Mouse (Mus musculus) hindbrain, embryonic 16.5 days (tissue): ENCODE measurements around the gene Trpv4. TPM values are rescaled to one million over a fixed set of nuclear protein-coding genes. Genes with fewer than 3 reads are reported as not detected.

Source experiments
- ATAC-seq: fragments of 200-750 bp; cut with Nextera tagmentation; 2 replicates; pipeline ENCODE4 v1.8.0; 2017; ENCODE audit warnings: moderate TSS enrichment, moderate library complexity
- H3K27ac ChIP-seq: fragments of 300-500 bp; sonication (generic); 2 replicates; pipeline ENCODE4 v1.5.1; 2014; ENCODE audit warnings: low read depth, mild to moderate bottlenecking, control low read depth, low read length, moderate library complexity
- H3K27me3 ChIP-seq: fragments of 300-500 bp; sonication (generic); replicated peaks from 2 replicates; pipeline ENCODE4 v1.6.1; 2014; ENCODE audit warnings: low read length; ENCODE audit not compliant: control insufficient read depth, insufficient read depth
- H3K36me3 ChIP-seq: fragments of 300-500 bp; sonication (generic); 2 replicates; pipeline ENCODE4 v1.6.1; 2014; ENCODE audit warnings: mild to moderate bottlenecking, low read length, moderate library complexity, mixed read lengths; ENCODE audit not compliant: control insufficient read depth, insufficient read depth
- H3K4me1 ChIP-seq: fragments of 300-500 bp; sonication (generic); 2 replicates; pipeline ENCODE4 v1.6.1; 2014; ENCODE audit warnings: low read depth, low read length; ENCODE audit not compliant: control insufficient read depth, insufficient read depth
- H3K4me2 ChIP-seq: fragments of 300-500 bp; sonication (generic); 2 replicates; pipeline ENCODE4 v1.6.1; 2014; ENCODE audit warnings: mild to moderate bottlenecking, low read length, control low read depth, moderate library complexity
- H3K4me3 ChIP-seq: fragments of 300-500 bp; sonication (generic); 2 replicates; pipeline ENCODE4 v1.5.1; 2014; ENCODE audit warnings: mild to moderate bottlenecking, low read length, control low read depth, moderate library complexity
- H3K9ac ChIP-seq: fragments of 300-500 bp; sonication (generic); 2 replicates; pipeline ENCODE4 v1.6.1; 2014; ENCODE audit warnings: low read depth, mild to moderate bottlenecking, control low read depth, low read length, moderate library complexity
- H3K9me3 ChIP-seq: fragments of 300-500 bp; sonication (generic); 2 replicates; pipeline ENCODE4 v1.6.1; 2014; ENCODE audit warnings: mild to moderate bottlenecking, low read length, moderate library complexity; ENCODE audit not compliant: control insufficient read depth
- WGBS: fragments of 180-500 bp; shearing (Covaris S2); extraction: QIAGEN DNeasy Blood & Tissue Kit; methylation state at CpG from one replicate; pipeline ENCODE4 v1.1.7; 2014; 5-methylcytosine and 5-hydroxymethylcytosine counted together
- polyA plus RNA-seq: library from polyadenylated mRNA; unstranded; fragments of >200 nt; fragmentation: Nextera tagmentation; extraction: Ambion mirVana; gene quantifications from 2 replicates; pipeline ENCODE4 v1.2.1, GENCODE M21; 2015

Trpv4 gene
- polyA plus RNA-seq, 1 experiment from 2014 or later = 3.0 TPM

DNA sequence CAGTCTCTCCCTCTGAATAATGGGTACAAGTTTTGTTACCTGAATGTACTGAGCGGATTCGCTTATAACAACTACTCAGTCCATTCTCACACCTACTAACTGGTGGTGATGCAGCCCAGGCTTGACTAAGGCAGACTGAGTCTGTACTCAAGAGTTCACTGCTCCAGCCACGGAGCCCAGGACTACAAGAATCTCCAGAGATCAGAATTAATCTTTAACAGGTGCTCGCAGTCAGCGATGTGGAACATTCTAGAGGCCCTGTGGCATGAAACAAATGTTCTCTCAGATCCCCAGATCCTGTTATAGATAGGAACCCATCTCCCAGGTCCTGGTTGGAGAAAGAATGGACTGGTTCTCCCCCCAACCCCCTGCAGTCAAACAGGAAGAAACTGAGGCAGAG, 2.5 kb downstream of the Trpv4 start:
- Histone ChIP-seq H3K4me2 (no peak overlapping the region), H3K9me3 (no peaks in the 10 kb centered on the region), H3K27ac (no peak overlapping the region), H3K36me3 (no peaks in the 10 kb centered on the region), H3K4me3 (no peak overlapping the region), H3K9ac (no peak overlapping the region), H3K4me1 (peaks cover 16% of the 10 kb centered on the region), H3K27me3 (peaks cover 28% of the 10 kb centered on the region)
- WGBS = 89% methylated on average over 5 of the region's 5 CpGs
- no peak for ATAC-seq

- Histone ChIP-seq H3K9ac (no peak overlapping the region), H3K9me3 (no peaks in the 10 kb centered on the region), H3K4me3 (no peak overlapping the region), H3K36me3 (no peaks in the 10 kb centered on the region), H3K4me1 (peaks cover 16% of the 10 kb centered on the region), H3K27me3 (peaks cover 18% of the 10 kb centered on the region), H3K27ac (no peak overlapping the region), H3K4me2 (no peak overlapping the region)
- ATAC-seq = no peak
- 84% methylated on average over 13 of the region's 15 CpGs for WGBS
Observed at GRCm38 (mm10) chr5:114653656-114654437, 4.4 kb downstream of the Trpv4 start.

- H3K4me2 ChIP-seq = no peak overlapping the region
- H3K9me3 ChIP-seq = no peaks in the 10 kb centered on the region
- WGBS = 37% methylated on average over 3 of the region's 3 CpGs
- peaks cover 13% of the 10 kb centered on the region for H3K4me1 ChIP-seq
- no peak for ATAC-seq
- no peak overlapping the region for H3K4me3 ChIP-seq
- H3K27me3 ChIP-seq = peaks cover 3% of the 10 kb centered on the region
- H3K27ac ChIP-seq = no peak overlapping the region
- no peaks in the 10 kb centered on the region for H3K36me3 ChIP-seq
- no peak overlapping the region for H3K9ac ChIP-seq
Observed at GRCm38 (mm10) chr5:114651449-114651848, 6.8 kb downstream of the Trpv4 start.

- no peak overlapping the region for H3K4me3 ChIP-seq
- H3K27ac ChIP-seq = no peak overlapping the region
- WGBS = 41% methylated on average over 13 of the region's 14 CpGs
- no peak overlapping the region for H3K4me2 ChIP-seq
- no peak for ATAC-seq
- no peaks in the 10 kb centered on the region for H3K36me3 ChIP-seq
- H3K9ac ChIP-seq = peak overlapping the region; percentile 26; the same call in 1 of the 2 replicates
- peaks cover 13% of the 10 kb centered on the region for H3K4me1 ChIP-seq
- H3K27me3 ChIP-seq = no peaks in the 10 kb centered on the region; the same call in 1 of the 2 replicates
- no peaks in the 10 kb centered on the region for H3K9me3 ChIP-seq
Observed at GRCm38 (mm10) chr5:114651002-114651401, 7.2 kb downstream of the Trpv4 start.

- no peaks in the 10 kb centered on the region for H3K36me3 ChIP-seq
- no peak for ATAC-seq
- H3K27me3 ChIP-seq = no peaks in the 10 kb centered on the region
- WGBS = 64% methylated on average over 11 of the region's 11 CpGs
- H3K4me1 ChIP-seq = peaks cover 13% of the 10 kb centered on the region
- no peak overlapping the region for H3K27ac ChIP-seq
- no peak overlapping the region for H3K9ac ChIP-seq
- no peaks in the 10 kb centered on the region for H3K9me3 ChIP-seq
- no peak overlapping the region for H3K4me3 ChIP-seq
- no peak overlapping the region for H3K4me2 ChIP-seq
Observed at GRCm38 (mm10) chr5:114648728-114649311, 9.4 kb downstream of the Trpv4 start.

DNA sequence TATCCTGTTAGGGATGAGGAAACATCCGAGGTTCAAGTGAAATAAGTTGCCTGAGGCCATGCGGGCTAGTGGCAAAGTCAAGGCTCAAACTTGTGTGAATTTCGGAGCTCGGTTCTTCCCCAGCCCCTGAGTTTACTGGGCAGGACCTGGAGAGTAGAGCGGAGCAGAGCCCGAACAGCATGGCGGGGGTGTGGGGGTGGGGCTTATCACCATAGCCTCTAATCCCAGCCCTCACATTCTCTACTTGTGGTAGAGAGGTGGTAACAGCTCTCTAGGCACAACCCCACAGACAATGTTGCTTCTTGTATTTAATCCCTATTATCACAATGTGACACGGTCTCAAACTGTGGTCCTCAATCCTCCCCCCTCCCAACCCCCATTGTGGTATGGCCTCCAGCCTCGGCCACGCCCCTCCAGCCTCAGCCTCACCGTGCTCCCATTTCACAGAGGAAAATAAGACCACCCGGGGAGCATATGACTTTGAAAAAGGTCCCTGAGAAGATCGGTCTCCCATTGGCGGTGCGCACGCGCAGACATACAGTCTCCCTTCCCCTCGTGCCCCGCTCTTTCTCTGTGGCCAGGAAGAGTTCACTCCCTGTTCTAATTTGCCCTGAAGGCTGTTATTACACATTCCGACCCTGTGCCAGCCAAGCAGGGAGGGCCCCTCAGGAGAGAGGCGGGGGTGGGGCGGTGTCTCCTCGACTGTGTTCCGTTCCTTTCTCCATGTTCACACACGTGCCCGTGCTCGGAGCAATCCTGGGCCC, 10.8 kb downstream of the Trpv4 start:
- peak; percentile 64 for ATAC-seq
- H3K9me3 ChIP-seq = no peaks in the 10 kb centered on the region
- no peaks in the 10 kb centered on the region for H3K27me3 ChIP-seq
- no peaks in the 10 kb centered on the region for H3K36me3 ChIP-seq
- H3K27ac ChIP-seq = 0 out of 2 replicates have a peak overlapping the region, but pooled peaks have one; percentile 19
- H3K9ac ChIP-seq = peak overlapping the region; percentile 51
- WGBS = 3% methylated on average over 27 of the region's 27 CpGs
- H3K4me1 ChIP-seq = peaks cover 13% of the 10 kb centered on the region
- peak overlapping the region; percentile 71 for H3K4me2 ChIP-seq
- peak overlapping the region; percentile 32 for H3K4me3 ChIP-seq

GRCm38 (mm10) chr5:114645916-114646315, 12.3 kb downstream of the Trpv4 start:
- 86% methylated on average over 5 of the region's 5 CpGs for WGBS
- no peak for ATAC-seq
- H3K9me3 ChIP-seq = no peaks in the 10 kb centered on the region

DNA sequence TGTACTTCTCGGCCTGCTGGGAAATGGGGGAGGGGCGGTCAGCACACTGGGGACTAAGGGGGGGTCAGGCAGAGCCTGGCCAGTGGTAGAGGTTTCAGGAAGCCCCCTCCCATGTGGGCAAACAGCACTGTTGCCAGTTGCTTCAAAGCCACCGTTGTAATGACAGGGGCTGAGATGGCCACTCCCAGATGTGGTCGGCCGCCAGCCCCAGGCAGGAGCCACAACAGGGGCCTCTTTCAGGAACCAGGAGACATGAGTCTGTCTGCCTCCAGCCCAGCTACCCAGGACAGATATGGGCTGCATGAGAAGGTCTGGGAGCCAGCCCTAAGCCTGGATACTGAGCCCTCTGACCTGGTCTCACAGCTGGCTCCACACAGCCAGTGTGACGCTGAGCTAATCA, 13.3 kb downstream of the Trpv4 start:
- H3K27ac ChIP-seq = no peak overlapping the region
- H3K36me3 ChIP-seq = no peaks in the 10 kb centered on the region
- no peak for ATAC-seq
- peaks cover 9% of the 10 kb centered on the region for H3K4me1 ChIP-seq
- H3K27me3 ChIP-seq = no peaks in the 10 kb centered on the region
- no peak overlapping the region for H3K4me2 ChIP-seq
- no peak overlapping the region for H3K9ac ChIP-seq
- no peak overlapping the region for H3K4me3 ChIP-seq
- no peaks in the 10 kb centered on the region for H3K9me3 ChIP-seq
- WGBS = 59% methylated on average over 6 of the region's 6 CpGs

More at GRCm38 (mm10) chr5:114645916-114646315, 12.3 kb downstream of the Trpv4 start:
- no peak overlapping the region for H3K4me3 ChIP-seq
- H3K9ac ChIP-seq = no peak overlapping the region
- no peak overlapping the region for H3K4me2 ChIP-seq
- no peaks in the 10 kb centered on the region for H3K36me3 ChIP-seq
- no peak overlapping the region for H3K27ac ChIP-seq
- no peaks in the 10 kb centered on the region for H3K27me3 ChIP-seq
- H3K4me1 ChIP-seq = peaks cover 10% of the 10 kb centered on the region

- no peak overlapping the region for H3K4me2 ChIP-seq
- H3K9me3 ChIP-seq = no peaks in the 10 kb centered on the region
- no peak overlapping the region for H3K27ac ChIP-seq
- no peaks in the 10 kb centered on the region for H3K36me3 ChIP-seq
- no peak for ATAC-seq
- no peaks in the 10 kb centered on the region for H3K4me1 ChIP-seq
- H3K4me3 ChIP-seq = no peak overlapping the region
- 72% methylated on average over 10 of the region's 10 CpGs for WGBS
- no peak overlapping the region for H3K9ac ChIP-seq
- H3K27me3 ChIP-seq = no peaks in the 10 kb centered on the region
Observed at GRCm38 (mm10) chr5:114640809-114641208, 17.4 kb downstream of the Trpv4 start.
